Mouse (Mus musculus) hindbrain, embryonic 13.5 days (tissue): ENCODE measurements around the gene Tmem179. TPM values are rescaled to one million over a fixed set of nuclear protein-coding genes. Genes with fewer than 3 reads are reported as not detected.

Experiments
- ATAC-seq: fragments of 200-750 bp; cut with Nextera tagmentation; 2 replicates; pipeline ENCODE4 v1.8.0; 2017; ENCODE audit warnings: moderate TSS enrichment; ENCODE audit not compliant: low FRiP score
- H3K27ac ChIP-seq: fragments of 300-500 bp; sonication (generic); 2 replicates; pipeline ENCODE4 v1.5.1; 2015; ENCODE audit warnings: inconsistent platforms, mild to moderate bottlenecking, moderate library complexity
- H3K27me3 ChIP-seq: fragments of 300-500 bp; sonication (generic); 2 replicates; pipeline ENCODE4 v1.6.1; 2015; ENCODE audit warnings: mild to moderate bottlenecking, inconsistent platforms
- H3K36me3 ChIP-seq: fragments of 300-500 bp; sonication (generic); 2 replicates; pipeline ENCODE4 v1.6.1; 2015; ENCODE audit warnings: mild to moderate bottlenecking, inconsistent platforms
- H3K4me1 ChIP-seq: fragments of 300-500 bp; sonication (generic); replicated peaks from 2 replicates; pipeline ENCODE4 v1.6.1; 2015; ENCODE audit warnings: inconsistent platforms
- H3K4me2 ChIP-seq: fragments of 300-500 bp; sonication (generic); 2 replicates; pipeline ENCODE4 v1.6.1; 2015; ENCODE audit warnings: inconsistent platforms, mild to moderate bottlenecking, moderate library complexity
- H3K4me3 ChIP-seq: fragments of 300-500 bp; sonication (generic); 2 replicates; pipeline ENCODE4 v1.5.1; 2015; ENCODE audit warnings: mild to moderate bottlenecking, inconsistent platforms
- H3K9ac ChIP-seq: fragments of 300-500 bp; sonication (generic); 2 replicates; pipeline ENCODE4 v1.6.1; 2015; ENCODE audit warnings: mild to moderate bottlenecking, inconsistent platforms
- H3K9me3 ChIP-seq: fragments of 300-500 bp; sonication (generic); 2 replicates; pipeline ENCODE4 v1.6.1; 2016; ENCODE audit warnings: inconsistent platforms
- WGBS: fragments of 180-500 bp; shearing (Covaris S2); methylation state at CpG from one replicate; pipeline ENCODE4 v1.1.7; 2015; 5-methylcytosine and 5-hydroxymethylcytosine counted together
- polyA plus RNA-seq: library from polyadenylated mRNA; unstranded; fragments of >200 nt; fragmentation: Nextera tagmentation; extraction: Ambion mirVana; gene quantifications from 2 replicates; pipeline ENCODE4 v1.2.1, GENCODE M21; 2015

Gene Tmem179
- polyA plus RNA-seq, 1 experiment from 2014 or later, result 40.8 TPM

GRCm38 (mm10) chr12:112549287-112549686, 32.7 kb upstream of the Tmem179 start:
- H3K27me3 ChIP-seq, result peaks cover 13% of the 10 kb centered on the region
- H3K4me2 ChIP-seq, result no peak overlapping the region
- H3K9me3 ChIP-seq, result no peaks in the 10 kb centered on the region
- no peak overlapping the region for H3K27ac ChIP-seq
- peaks cover 26% of the 10 kb centered on the region for H3K4me1 ChIP-seq
- H3K9ac ChIP-seq, result no peak overlapping the region
- no peak overlapping the region for H3K4me3 ChIP-seq
- 97% methylated on average over 1 of the region's 1 CpGs for WGBS
- H3K36me3 ChIP-seq, result no peaks in the 10 kb centered on the region
- ATAC-seq, result no peak

- Histone ChIP-seq H3K4me2 (no peak overlapping the region), H3K36me3 (no peaks in the 10 kb centered on the region), H3K4me1 (peaks cover 40% of the 10 kb centered on the region), H3K9me3 (no peaks in the 10 kb centered on the region), H3K9ac (no peak overlapping the region), H3K27me3 (peaks cover 20% of the 10 kb centered on the region), H3K27ac (peak overlapping the region; percentile 35; the same call in 1 of the 2 replicates), H3K4me3 (no peak overlapping the region)
- ATAC-seq, result no peak
- WGBS, result 89% methylated on average over 8 of the region's 8 CpGs
Measured at GRCm38 (mm10) chr12:112546110-112546509, 29.6 kb upstream of the Tmem179 start.

DNA sequence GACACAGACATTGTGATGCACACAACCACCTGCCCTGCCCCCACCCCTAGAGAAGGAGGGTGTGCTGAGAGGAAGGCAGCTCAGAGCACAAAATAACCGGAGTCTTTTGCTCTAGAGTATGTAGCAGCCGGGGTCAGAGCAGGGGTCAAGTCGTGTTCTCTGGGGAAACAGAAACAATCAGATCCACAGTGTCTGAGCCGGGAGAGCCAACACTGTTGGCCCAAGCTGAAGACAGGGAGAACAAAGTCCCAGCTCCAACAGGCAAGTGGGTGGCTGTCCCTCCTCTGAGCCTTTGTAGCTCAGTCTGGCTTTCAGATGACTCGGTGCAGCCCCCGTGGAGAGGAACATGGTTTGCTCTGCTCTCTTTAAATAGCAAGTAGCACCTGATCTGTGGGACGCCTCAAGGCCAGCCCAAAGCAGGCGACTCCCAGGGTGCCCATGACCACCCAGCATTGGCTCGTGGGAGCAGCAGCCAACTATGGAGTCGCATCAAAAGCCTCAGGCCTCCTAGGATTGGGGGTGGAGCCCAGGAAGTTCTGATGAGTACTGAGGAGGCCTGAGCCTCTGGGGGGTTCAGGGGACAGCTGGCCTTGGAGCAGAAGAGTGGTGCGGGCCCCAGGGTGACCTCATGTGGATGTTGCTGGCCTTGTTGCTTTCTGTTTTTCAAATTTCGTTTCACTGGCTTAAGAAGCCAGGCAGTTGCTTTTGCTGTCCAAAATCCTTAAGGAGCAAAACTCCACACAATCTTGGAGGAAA, 28.6 kb upstream of the Tmem179 start:
- no peak for ATAC-seq
- peaks cover 23% of the 10 kb centered on the region for H3K27me3 ChIP-seq
- WGBS, result 24% methylated on average over 12 of the region's 12 CpGs
- peak overlapping the region; percentile 24; the same call in 1 of the 2 replicates for H3K9ac ChIP-seq
- peak overlapping the region; percentile 35; the same call in 1 of the 2 replicates for H3K27ac ChIP-seq
- no peak overlapping the region for H3K4me3 ChIP-seq
- peaks cover 50% of the 10 kb centered on the region for H3K4me1 ChIP-seq
- peak overlapping the region; percentile 4; the same call in 1 of the 2 replicates for H3K4me2 ChIP-seq
- H3K36me3 ChIP-seq, result no peaks in the 10 kb centered on the region
- H3K9me3 ChIP-seq, result no peaks in the 10 kb centered on the region

- H3K9ac ChIP-seq, result no peak overlapping the region
- peaks cover 51% of the 10 kb centered on the region for H3K4me1 ChIP-seq
- H3K9me3 ChIP-seq, result no peaks in the 10 kb centered on the region
- no peak for ATAC-seq
- 60% methylated on average over 9 of the region's 9 CpGs for WGBS
- H3K4me2 ChIP-seq, result no peak overlapping the region
- H3K27ac ChIP-seq, result no peak overlapping the region
- H3K4me3 ChIP-seq, result no peak overlapping the region
- no peaks in the 10 kb centered on the region for H3K36me3 ChIP-seq
- peaks cover 32% of the 10 kb centered on the region for H3K27me3 ChIP-seq
Measured at GRCm38 (mm10) chr12:112543941-112544340, 27.4 kb upstream of the Tmem179 start.

DNA sequence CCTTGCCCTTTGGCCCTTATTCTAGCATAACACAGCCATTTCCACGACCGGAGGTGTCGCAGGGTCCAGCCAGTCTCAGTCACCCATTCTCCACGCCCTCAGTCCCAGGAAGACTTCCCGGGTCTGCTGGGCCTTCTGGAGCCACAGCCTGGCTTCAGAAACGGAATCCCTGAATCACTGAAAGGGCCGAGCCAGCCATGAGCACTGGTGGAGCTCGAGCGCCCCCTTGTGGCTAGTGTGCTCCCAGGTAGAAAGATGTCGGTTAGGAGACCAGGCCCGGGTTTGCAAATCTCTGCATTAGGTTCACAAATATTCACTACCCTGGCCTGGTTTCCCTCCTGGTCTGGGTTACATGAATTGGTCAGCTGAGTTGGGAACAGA, 26.4 kb upstream of the Tmem179 start:
- Histone ChIP-seq H3K9me3 (no peaks in the 10 kb centered on the region), H3K27me3 (peaks cover 42% of the 10 kb centered on the region), H3K9ac (0 out of 2 replicates have a peak overlapping the region, but pooled peaks have one; percentile 35), H3K4me3 (no peak overlapping the region), H3K4me2 (no peak overlapping the region), H3K36me3 (no peaks in the 10 kb centered on the region), H3K4me1 (peaks cover 51% of the 10 kb centered on the region), H3K27ac (peak overlapping the region; percentile 56)
- WGBS, result 4% methylated on average over 11 of the region's 11 CpGs
- peak; percentile 50 for ATAC-seq

GRCm38 (mm10) chr12:112542257-112542919, 25.8 kb upstream of the Tmem179 start:
- Histone ChIP-seq H3K36me3 (no peaks in the 10 kb centered on the region), H3K9me3 (no peaks in the 10 kb centered on the region), H3K4me1 (peaks cover 51% of the 10 kb centered on the region), H3K9ac (0 out of 2 replicates have a peak overlapping the region, but pooled peaks have one; percentile 35), H3K27ac (peak overlapping the region; percentile 56), H3K4me3 (no peak overlapping the region), H3K4me2 (no peak overlapping the region), H3K27me3 (peaks cover 48% of the 10 kb centered on the region)
- WGBS, result 37% methylated on average over 13 of the region's 13 CpGs
- ATAC-seq, result peak; percentile 29

GRCm38 (mm10) chr12:112541483-112542091, 25.0 kb upstream of the Tmem179 start:
- no peaks in the 10 kb centered on the region for H3K9me3 ChIP-seq
- peak; percentile 47 for ATAC-seq
- WGBS, result 13% methylated on average over 8 of the region's 8 CpGs
- H3K4me1 ChIP-seq, result peaks cover 51% of the 10 kb centered on the region
- 0 out of 2 replicates have a peak overlapping the region, but pooled peaks have one; percentile 35 for H3K9ac ChIP-seq
- no peak overlapping the region for H3K4me2 ChIP-seq
- no peak overlapping the region for H3K4me3 ChIP-seq
- no peaks in the 10 kb centered on the region for H3K36me3 ChIP-seq
- peak overlapping the region; percentile 62 for H3K27ac ChIP-seq
- peaks cover 53% of the 10 kb centered on the region for H3K27me3 ChIP-seq

DNA sequence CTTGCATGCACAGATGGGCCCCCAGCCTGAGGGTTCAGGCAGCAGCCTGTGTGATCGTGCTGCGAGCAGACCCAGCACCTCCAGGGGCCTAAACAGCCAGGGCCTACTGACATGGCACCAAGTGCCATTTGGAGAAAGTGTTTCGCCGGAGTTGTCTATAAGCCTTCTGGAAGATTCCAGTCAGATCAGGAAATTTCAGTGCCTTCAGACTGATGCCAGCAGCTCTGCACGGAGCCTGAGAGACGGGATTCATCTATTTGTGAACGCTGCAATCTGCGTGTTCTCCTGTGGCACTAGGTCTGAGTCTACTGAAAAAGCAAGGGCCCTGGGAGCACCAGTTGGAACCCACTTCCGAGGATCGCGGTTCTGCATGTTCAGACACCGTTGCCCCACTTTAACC, 23.8 kb upstream of the Tmem179 start:
- Histone ChIP-seq H3K4me3 (no peak overlapping the region), H3K27ac (no peak overlapping the region), H3K9me3 (no peaks in the 10 kb centered on the region), H3K36me3 (no peaks in the 10 kb centered on the region), H3K27me3 (peaks cover 62% of the 10 kb centered on the region), H3K9ac (no peak overlapping the region), H3K4me2 (no peak overlapping the region), H3K4me1 (peaks cover 43% of the 10 kb centered on the region)
- 90% methylated on average over 12 of the region's 12 CpGs for WGBS
- no peak for ATAC-seq

- ATAC-seq, result no peak
- Histone ChIP-seq H3K9ac (no peak overlapping the region), H3K4me3 (no peak overlapping the region), H3K27ac (no peak overlapping the region), H3K9me3 (no peaks in the 10 kb centered on the region), H3K4me2 (no peak overlapping the region), H3K4me1 (peaks cover 36% of the 10 kb centered on the region), H3K36me3 (no peaks in the 10 kb centered on the region), H3K27me3 (peaks cover 64% of the 10 kb centered on the region)
- 86% methylated on average over 7 of the region's 7 CpGs for WGBS
Measured at GRCm38 (mm10) chr12:112539466-112539965, 23.0 kb upstream of the Tmem179 start.

DNA sequence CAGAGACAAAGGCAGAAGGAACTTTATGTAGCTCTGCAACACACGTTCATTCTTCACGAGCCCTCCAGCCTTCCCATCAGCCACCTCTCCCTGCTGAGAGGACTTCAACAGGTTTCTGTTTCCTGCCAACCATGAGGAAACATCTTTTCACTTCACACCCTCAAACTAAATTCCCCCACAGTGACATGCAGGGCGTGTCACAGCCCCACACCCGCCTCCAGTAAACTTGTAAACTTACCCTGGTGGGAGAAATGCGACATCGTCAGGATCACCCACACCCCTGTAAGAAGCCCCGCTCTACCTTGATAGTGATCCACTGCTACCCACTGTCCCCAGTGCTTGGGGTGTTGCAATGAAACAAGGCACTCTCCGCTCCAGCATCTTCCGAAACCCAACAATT, 21.8 kb upstream of the Tmem179 start:
- Histone ChIP-seq H3K4me2 (no peak overlapping the region), H3K4me3 (no peak overlapping the region), H3K4me1 (peaks cover 33% of the 10 kb centered on the region), H3K9me3 (no peaks in the 10 kb centered on the region), H3K9ac (no peak overlapping the region), H3K36me3 (no peaks in the 10 kb centered on the region), H3K27me3 (peaks cover 62% of the 10 kb centered on the region), H3K27ac (no peak overlapping the region)
- WGBS, result 90% methylated on average over 9 of the region's 9 CpGs
- no peak for ATAC-seq

DNA sequence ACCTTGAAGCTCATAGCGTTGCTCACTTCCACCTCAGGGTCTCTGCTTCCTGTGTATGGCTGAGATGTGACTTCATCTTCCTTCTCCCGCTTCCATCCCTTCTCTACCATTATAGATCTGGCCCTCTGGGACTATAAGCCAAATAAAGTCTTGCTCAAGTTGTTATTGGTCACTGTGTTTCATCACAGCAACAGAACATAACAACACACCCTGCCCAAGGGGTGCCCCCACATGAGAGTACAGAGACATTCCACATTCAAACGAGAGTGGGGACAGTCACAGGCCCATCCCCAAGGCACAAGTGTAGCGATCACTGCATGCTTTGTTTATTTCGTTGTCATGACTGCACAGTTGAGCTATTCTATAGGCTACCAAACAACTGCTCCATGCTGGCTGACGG, 20.7 kb upstream of the Tmem179 start:
- WGBS, result 74% methylated on average over 6 of the region's 6 CpGs
- ATAC-seq, result no peak
- Histone ChIP-seq H3K36me3 (no peaks in the 10 kb centered on the region), H3K27ac (no peak overlapping the region), H3K9me3 (no peaks in the 10 kb centered on the region), H3K9ac (no peak overlapping the region), H3K27me3 (peaks cover 71% of the 10 kb centered on the region), H3K4me3 (no peak overlapping the region), H3K4me2 (no peak overlapping the region), H3K4me1 (peaks cover 31% of the 10 kb centered on the region)

DNA sequence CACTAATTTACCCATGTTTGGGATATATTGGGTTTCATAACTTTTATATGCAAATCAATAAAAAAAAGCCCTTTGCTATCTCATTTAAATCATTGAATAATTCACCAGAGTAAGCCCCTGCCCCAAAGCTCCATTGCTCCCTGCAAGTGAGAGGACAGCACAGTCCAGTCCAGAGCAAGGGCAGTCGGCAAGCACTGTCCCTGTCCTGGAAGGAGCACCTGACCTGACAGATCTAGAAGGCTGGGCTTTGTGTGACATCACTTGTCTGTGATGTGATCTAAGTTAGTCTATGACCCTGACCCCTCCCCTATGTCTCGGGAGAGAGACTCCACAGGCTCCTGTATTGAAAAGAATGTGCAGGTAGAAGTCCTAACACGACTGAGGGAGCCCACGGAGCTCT, 17.2 kb upstream of the Tmem179 start:
- Histone ChIP-seq H3K4me2 (no peak overlapping the region), H3K27me3 (peaks cover 62% of the 10 kb centered on the region), H3K27ac (no peak overlapping the region), H3K4me3 (no peak overlapping the region), H3K36me3 (no peaks in the 10 kb centered on the region), H3K9ac (no peak overlapping the region), H3K4me1 (peaks cover 13% of the 10 kb centered on the region), H3K9me3 (no peaks in the 10 kb centered on the region)
- WGBS, result 74% methylated on average over 4 of the region's 4 CpGs
- no peak for ATAC-seq
